Mouse (Mus musculus) bone marrow macrophage, adult 2 months (primary cell): ENCODE measurements around the gene Rxfp2.

ENCODE experiments used
- CTCF ChIP-seq: IDR thresholded peaks from 2 replicates; pipeline ENCODE4 v1.5.1; 2012; ENCODE audit warnings: low read depth, mild to moderate bottlenecking, low read length, moderate library complexity
- POLR2A ChIP-seq: IDR thresholded peaks from 2 replicates; pipeline ENCODE4 v1.6.1; 2012; ENCODE audit warnings: mild to moderate bottlenecking, low read depth, low read length, borderline replicate concordance

GRCm38 (mm10) chr5:150016861-150017260 lies 1.6 kb upstream of the Rxfp2 start:
- TF ChIP-seq CTCF (no peak), POLR2A (no peak)
